Mouse (Mus musculus): ENCODE measurements around the gene R3hdm2. TPM values are rescaled to one million over a fixed set of nuclear protein-coding genes. Genes with fewer than 3 reads are reported as not detected.

The R3hdm2 gene
- total RNA-seq, 2 experiments from 2014 or later, result 333 to 340 TPM

GRCm38 (mm10) chr10:127412101-127412500 lies 32.0 kb downstream of the R3hdm2 start:
- no peak for DNase-seq (ENCODE audit: low spot score in 2 of 2)
- intact Hi-C loops (cut with DNase I), result no loop called here

DNA sequence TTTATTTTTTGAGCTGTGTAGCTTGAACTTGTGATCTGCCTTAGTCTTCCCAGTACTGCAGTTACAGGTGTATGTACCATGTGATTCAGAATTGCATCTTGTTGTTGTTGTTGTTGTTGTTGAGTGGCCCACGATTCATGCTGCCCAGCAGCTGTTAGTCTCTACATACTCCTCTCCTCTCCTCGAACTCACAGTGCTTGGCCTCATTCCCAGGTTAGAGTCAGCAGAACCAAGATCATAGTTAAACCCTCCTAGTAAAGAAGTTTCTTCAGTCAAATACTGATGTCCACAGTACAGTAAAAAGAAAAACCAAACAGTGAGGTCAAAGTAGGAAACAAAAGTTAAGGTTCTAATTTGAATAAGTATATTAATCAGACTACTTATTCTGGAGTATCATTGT lies 32.6 kb downstream of the R3hdm2 start:
- DNase-seq (ENCODE audit: low spot score in 2 of 2), result no peak
- intact Hi-C loops (cut with DNase I), result no loop called here

DNA sequence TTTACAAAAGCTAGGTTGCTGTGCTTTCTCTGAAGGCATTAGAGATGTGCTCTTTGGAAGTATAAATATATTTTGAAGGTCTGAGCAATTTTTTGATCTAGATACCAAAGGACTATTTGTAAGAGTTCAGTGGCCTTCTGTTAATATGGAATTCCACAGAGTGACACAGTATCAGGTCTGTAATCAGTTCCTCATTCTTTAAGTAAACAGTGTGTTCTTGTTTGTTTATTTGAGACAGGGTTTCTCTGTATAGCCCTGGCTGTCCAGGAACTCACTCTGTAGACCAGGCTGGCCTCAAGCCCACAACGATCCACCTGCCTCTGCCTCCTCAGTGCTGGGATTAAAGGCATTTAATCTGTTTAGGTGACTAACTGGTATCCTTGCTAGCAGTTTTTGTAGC lies 33.5 kb downstream of the R3hdm2 start:
- DNase-seq (ENCODE audit: low spot score in 2 of 2), result no peak
- intact Hi-C loops (cut with DNase I), result no loop called here

- no peak for DNase-seq (ENCODE audit: low spot score in 2 of 2)
- intact Hi-C loops (cut with DNase I), result no loop called here
These were observed 34.0 kb downstream of the R3hdm2 start for GRCm38 (mm10) chr10:127414141-127414540.

GRCm38 (mm10) chr10:127420131-127420530 lies 40.0 kb downstream of the R3hdm2 start:
- peak; percentile 17 to 26 for DNase-seq (ENCODE audit: low spot score in 2 of 2)
- intact Hi-C loops (cut with DNase I), result loop anchor here (2.0 kb wide), 1 partner anchor 69 kb away; no protein-coding TSS in a partner anchor

DNA sequence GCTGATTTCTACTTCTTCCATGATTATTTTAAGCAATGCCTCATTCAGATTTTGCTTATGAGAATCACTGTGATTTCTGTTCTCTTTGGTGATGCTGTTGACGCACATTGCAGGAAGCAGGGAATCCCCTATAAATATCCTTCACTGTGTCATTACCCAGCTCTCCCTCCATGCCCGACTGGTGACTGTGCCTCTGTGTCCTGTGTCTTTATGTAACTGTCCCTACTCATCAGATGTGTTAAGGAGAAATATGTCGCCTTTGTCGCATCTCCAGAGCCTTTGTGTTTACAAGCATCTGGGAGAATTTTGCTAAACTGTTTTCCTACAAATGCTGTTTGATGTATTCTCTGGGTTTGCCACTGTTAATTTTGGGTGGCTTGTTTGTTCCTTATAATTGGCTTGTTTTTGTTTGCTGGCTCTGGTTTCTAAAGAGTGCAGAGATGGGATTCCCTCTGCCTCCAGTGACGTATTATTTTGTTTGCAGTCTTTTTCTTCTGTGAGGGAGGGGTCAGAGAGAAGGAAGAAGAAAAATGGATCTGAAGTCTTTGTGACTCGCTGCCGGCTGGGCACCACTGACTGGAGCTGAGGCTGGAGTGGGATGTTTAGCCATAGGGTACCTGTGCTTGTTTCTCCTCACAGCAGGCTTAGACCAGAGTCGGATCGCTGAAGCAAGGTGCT lies 40.7 kb downstream of the R3hdm2 start:
- intact Hi-C loops (cut with DNase I), result loop anchor here (2.0 kb wide), 1 partner anchor 70 kb away; no protein-coding TSS in a partner anchor
- peak; percentile 60 to 75 for DNase-seq (ENCODE audit: low spot score in 2 of 2)

GRCm38 (mm10) chr10:127422047-127422446 lies 41.9 kb downstream of the R3hdm2 start:
- intact Hi-C loops (cut with DNase I), result no loop called here
- peak; percentile 43 to 75 for DNase-seq (ENCODE audit: low spot score in 2 of 2)

DNA sequence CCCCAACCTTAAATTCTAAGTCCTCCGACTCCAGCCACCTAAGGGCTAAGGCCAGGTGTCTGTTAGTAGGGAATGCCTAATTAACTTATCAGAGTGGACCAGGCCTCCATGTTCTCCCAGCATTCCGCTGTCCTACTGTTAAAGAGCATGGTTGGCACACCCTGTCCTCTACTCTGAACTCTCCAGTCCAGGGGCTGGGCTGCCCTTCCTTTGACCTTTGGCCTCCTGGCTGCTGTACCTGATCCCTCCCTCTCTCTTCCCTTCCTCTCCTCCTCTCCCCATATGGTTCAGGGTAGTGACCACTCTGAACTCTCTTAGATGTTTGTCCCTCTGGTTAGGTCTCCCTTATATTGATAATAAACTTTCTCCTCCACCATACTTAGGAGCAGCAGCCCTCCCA lies 45.7 kb downstream of the R3hdm2 start:
- no peak for DNase-seq (ENCODE audit: low spot score in 2 of 2)
- intact Hi-C loops (cut with DNase I), result no loop called here

GRCm38 (mm10) chr10:127426670-127427069 lies 46.5 kb downstream of the R3hdm2 start:
- intact Hi-C loops (cut with DNase I), result no loop called here
- DNase-seq (ENCODE audit: low spot score in 2 of 2), result no peak

- no peak for DNase-seq (ENCODE audit: low spot score in 2 of 2)
- intact Hi-C loops (cut with DNase I), result no loop called here
These were observed 47.0 kb downstream of the R3hdm2 start for GRCm38 (mm10) chr10:127427107-127427506.

GRCm38 (mm10) chr10:127427987-127428386 lies 47.9 kb downstream of the R3hdm2 start:
- intact Hi-C loops (cut with DNase I), result no loop called here

GRCm38 (mm10) chr10:127429538-127429937 lies 49.4 kb downstream of the R3hdm2 start:
- intact Hi-C loops (cut with DNase I), result no loop called here
- DNase-seq (ENCODE audit: low spot score in 2 of 2), result no peak

More at GRCm38 (mm10) chr10:127427987-127428386, 47.9 kb downstream of the R3hdm2 start:
- no peak for DNase-seq (ENCODE audit: low spot score in 2 of 2)

DNA sequence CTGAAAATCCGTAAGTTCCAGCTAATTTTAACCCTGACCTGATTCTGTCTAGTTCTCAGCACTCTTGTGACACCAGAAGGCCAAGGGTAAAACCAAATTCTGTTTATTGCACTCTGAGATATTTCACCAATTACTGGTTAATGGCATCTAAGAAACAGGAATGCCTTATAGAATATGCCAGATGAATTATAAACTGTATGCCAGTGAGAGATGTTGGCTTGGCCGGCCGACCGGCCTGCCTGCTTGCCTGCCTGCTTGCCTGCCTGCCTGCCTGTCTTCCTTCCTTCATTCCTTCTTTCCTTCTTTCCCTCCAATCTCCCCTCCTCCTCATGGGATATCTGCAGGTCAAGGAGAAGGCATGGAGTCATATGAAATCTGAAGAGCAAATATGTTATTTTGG lies 52.3 kb downstream of the R3hdm2 start:
- intact Hi-C loops (cut with DNase I), result no loop called here
- DNase-seq (ENCODE audit: low spot score in 2 of 2), result no peak

DNA sequence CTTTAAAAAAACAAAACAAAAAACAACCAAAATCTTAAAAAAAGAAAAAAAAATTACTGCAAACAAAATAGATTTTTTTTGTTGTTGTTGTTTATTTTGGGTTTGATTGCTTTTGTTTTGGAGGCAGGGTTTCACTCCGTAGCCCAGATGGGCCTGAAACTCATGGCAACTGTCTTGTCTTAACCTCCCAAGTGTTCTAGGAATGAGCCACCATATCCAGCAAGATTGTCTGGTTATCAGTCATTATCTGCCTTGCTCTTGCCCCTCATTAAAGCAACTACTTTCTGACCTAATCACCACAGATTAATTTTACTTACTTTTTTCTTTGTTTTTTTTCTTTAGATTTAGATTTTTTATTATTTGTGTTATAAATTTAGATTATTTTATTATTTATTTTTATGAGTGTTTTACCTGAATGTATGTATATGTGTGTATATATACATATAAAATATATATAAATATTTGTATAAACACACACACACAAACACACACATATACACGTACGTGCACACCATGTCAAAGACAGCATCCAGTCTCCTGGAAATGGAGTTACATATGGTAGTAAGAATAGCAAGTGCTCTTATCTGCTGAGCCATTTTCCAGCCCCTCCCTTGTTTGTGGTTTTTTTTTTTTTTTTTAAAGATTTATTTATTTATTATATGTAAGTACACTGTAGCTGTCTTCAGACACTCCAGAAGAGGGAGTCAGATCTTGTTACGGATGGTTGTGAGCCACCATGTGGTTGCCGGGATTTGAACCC lies 57.4 kb downstream of the R3hdm2 start:
- intact Hi-C loops (cut with DNase I), result no loop called here

DNA sequence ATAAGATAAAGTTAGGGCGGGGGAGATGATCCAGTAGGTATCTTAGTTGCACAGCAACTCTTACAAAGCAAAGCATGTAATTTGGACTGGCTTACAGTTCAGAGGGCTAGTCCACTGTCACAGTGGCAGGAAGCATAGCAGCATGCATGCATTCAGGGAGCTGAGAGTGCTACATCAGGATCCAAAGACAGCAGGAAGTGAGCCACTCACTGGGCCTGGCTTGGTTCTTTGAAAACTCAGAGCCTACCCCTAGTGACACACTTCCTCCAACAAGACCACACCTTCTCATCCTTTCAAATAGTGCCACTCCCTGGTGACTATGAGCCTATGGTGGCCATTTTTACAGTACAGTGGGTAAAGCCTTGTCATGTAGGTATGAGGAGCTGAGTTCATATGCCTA lies 73.6 kb downstream of the R3hdm2 start:
- no peak for DNase-seq (ENCODE audit: low spot score in 2 of 2)
- intact Hi-C loops (cut with DNase I), result no loop called here

More for the DNA sequence above, 57.4 kb downstream of the R3hdm2 start:
- no peak for DNase-seq (ENCODE audit: low spot score in 2 of 2)

GRCm38 (mm10) chr10:127462411-127463096 lies 82.4 kb downstream of the R3hdm2 start:
- peak; percentile 25 to 35 for DNase-seq (ENCODE audit: low spot score in 2 of 2)
- intact Hi-C loops (cut with DNase I), result no loop called here

DNA sequence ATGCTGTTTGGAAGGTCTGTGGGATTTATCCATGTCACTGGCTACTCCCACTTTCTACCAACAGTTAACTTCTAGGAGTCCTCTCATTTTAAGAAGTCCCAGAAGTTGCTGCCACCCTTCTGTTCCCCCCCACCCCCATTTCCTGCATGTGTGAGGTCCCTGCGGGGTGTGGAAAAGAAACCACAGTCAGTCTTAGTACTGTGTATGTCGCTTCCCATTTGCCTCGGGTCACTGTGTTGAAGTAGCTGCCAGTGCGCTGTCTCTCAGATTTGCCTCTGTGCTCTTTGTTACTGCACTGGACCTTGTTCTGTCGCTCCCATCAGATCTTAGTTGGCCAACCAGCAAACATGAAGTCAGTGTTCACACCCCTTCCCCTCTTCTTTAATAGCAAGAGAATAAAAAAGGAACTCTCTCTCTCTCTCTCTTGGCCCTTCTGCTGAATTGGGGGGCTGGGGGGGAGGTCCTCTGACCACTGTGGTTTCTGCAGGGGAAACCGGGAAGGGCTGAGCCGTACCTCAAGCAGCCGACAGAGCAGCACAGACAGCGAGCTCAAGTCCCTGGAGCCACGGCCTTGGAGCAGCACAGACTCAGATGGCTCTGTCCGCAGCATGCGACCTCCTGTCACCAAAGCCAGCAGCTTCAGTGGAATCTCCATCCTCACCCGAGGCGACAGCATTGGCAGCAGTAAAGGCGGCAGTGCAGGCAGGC lies 91.3 kb downstream of the R3hdm2 start:
- intact Hi-C loops (cut with DNase I), result no loop called here
- no peak for DNase-seq (ENCODE audit: low spot score in 2 of 2)

DNA sequence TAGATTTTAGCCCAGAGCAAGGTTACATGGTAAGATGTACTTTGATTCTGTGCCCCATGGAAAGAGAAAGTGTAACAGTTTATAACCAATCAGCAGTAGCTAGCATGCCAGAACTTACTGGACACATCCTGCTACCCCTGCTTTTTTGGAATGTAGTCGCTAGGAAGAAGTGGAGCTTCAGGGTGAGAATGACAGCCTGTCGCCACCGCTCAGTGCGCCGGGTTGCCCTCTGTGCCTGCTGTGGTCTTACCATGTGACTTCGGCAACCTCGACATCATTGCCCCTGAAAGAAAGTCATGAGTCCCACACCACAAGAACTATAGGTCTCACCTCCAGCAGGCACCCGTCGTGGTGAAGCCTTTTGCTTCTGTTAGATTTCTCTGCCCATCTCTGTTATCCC lies 92.6 kb downstream of the R3hdm2 start:
- DNase-seq (ENCODE audit: low spot score in 2 of 2), result no peak
- intact Hi-C loops (cut with DNase I), result no loop called here

DNA sequence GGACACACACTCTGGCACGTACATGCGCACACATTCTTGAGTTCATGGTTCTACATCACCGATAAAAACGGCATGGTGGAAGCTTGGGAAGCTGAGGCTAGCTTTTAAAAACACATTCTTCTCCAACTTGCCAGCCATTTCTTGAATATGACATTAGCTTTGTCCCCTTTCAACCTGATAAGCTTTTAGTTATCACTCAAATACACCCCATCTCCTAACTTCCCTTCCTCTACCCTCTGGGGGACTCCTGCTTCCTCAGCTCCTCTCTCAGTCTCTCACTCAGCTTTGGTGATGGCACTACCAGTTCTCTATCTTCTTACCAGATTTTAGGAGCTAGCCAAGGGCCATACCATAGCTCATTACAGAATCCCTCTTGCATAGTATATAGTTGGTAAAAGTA lies 95.0 kb downstream of the R3hdm2 start:
- intact Hi-C loops (cut with DNase I), result no loop called here

DNA sequence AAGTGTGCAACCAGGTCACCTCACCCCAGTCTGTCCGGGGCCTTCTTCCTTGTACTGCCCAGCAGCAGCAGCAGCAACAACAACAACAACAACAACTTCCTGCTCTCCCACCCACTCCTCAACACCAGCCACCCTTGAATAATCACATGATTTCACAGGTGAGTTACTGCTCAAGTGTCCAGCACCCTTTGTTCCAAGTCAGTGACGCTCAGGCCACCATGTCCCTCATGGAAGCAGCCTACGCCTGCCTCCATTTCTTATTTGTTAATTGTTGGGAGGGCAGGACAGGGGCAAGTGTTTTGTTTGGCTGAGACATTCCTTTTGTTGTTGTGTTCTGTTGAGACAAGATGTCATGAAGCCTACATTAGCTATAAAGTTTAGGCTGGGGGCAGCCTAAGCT lies 96.4 kb downstream of the R3hdm2 start:
- intact Hi-C loops (cut with DNase I), result no loop called here
- DNase-seq (ENCODE audit: low spot score in 2 of 2), result no peak

More for the DNA sequence above, 95.0 kb downstream of the R3hdm2 start:
- no peak for DNase-seq (ENCODE audit: low spot score in 2 of 2)

Data from left cerebral cortex, postnatal 14 days (tissue).